Mouse (Mus musculus): Measurements from ENCODE around the gene Ptprr. TPM values are rescaled to one million over a fixed set of nuclear protein-coding genes. Genes with fewer than 3 reads are reported as not detected.

The Ptprr gene
- total and polyA plus RNA-seq, 2 experiments from 2014 or later = 23.8 to 25.1 TPM

DNA sequence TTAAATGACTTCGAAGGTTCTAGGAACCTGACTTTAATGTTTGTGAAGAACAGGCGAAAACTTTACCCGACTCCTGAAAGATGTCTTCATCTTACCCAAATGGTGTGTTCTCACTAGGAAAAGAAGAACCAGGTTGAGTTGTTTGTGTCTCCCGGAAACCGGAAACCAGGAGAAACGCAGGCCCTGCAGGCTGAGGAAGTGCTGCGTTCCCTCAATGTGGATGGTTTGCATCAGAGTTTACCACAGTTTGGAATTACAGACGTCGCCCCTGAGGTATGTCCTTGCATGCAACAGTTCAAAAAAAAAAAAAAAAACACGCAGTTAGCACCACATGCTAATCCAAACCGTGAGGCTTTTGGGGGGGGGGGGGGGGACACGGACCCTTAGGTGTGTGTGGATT, 144.3 kb downstream of the Ptprr start:
- H3K4me1 ChIP-seq (ENCODE audit: insufficient read depth, low read length) = no peaks in the 10 kb centered on the region
- DNase-seq (ENCODE audit: low spot score) (no peak), ATAC-seq (ENCODE audit: low FRiP score) (no peak)
- no peaks in the 10 kb centered on the region for H3K36me3 ChIP-seq (ENCODE audit: insufficient read depth, low read length)
- no peak overlapping the region for H3K27ac ChIP-seq (ENCODE audit: low read depth, low read length)
- H3K4me3 ChIP-seq (ENCODE audit: low read depth, low read length) = no peak overlapping the region
- 89% methylated on average over 11 of the region's 12 CpGs for WGBS
- H3K27me3 ChIP-seq (ENCODE audit: insufficient read depth, low read length) = no peaks in the 10 kb centered on the region
- TF ChIP-seq CTCF (IDR thresholded peaks at IDR 0.05) = no peak
- no peak overlapping the region for H3K9ac ChIP-seq (replicated peaks; ENCODE audit: low read length, poor library complexity, severe bottlenecking)
- no peak overlapping the region for H3K4me2 ChIP-seq (ENCODE audit: low read depth, low read length, poor library complexity, severe bottlenecking)
- no peaks in the 10 kb centered on the region for H3K9me3 ChIP-seq (ENCODE audit: low read length)

DNA sequence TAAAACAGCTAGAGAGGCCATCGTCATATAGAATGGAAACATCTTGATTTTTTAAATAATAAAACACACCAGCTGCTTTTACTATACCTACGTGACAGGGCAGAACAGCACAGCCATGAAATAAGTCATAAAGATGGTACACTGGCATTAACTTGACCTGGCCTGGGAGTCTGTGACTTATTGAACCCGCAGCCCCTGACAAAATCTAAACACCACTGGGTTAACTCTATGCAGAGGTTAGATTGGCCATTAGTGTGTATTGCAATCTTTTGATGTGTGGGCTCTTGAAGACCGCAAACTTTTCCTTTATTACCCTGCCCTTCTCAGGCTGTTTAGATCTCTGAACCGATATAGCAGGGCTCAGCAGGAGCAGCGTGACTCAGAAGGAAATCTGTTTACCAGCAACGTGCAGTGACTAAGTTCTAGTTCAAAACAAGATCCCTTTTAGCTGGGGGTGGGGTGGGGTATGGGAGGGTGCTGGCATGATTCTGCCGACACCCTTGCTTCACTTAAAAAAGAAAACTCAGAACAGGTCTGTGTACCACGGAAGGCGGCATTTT, 157.4 kb downstream of the Ptprr start:
- no peaks in the 10 kb centered on the region for H3K36me3 ChIP-seq (ENCODE audit: insufficient read depth, low read length)
- no peaks in the 10 kb centered on the region for H3K27me3 ChIP-seq (ENCODE audit: insufficient read depth, low read length)
- no peak overlapping the region for H3K27ac ChIP-seq (ENCODE audit: low read depth, low read length)
- ATAC-seq (ENCODE audit: low FRiP score) = no peak
- H3K9ac ChIP-seq (replicated peaks; ENCODE audit: low read length, poor library complexity, severe bottlenecking) = no peak overlapping the region
- no peak for DNase-seq (ENCODE audit: low spot score)
- H3K4me1 ChIP-seq (ENCODE audit: insufficient read depth, low read length) = no peaks in the 10 kb centered on the region
- no peak for TF ChIP-seq CTCF (IDR thresholded peaks at IDR 0.05)
- H3K9me3 ChIP-seq (ENCODE audit: low read length) = no peaks in the 10 kb centered on the region
- H3K4me2 ChIP-seq (ENCODE audit: low read depth, low read length, poor library complexity, severe bottlenecking) = no peak overlapping the region; the same call in 1 of the 2 replicates
- WGBS = 48% methylated on average over 10 of the region's 10 CpGs
- H3K4me3 ChIP-seq (ENCODE audit: low read depth, low read length) = no peak overlapping the region

DNA sequence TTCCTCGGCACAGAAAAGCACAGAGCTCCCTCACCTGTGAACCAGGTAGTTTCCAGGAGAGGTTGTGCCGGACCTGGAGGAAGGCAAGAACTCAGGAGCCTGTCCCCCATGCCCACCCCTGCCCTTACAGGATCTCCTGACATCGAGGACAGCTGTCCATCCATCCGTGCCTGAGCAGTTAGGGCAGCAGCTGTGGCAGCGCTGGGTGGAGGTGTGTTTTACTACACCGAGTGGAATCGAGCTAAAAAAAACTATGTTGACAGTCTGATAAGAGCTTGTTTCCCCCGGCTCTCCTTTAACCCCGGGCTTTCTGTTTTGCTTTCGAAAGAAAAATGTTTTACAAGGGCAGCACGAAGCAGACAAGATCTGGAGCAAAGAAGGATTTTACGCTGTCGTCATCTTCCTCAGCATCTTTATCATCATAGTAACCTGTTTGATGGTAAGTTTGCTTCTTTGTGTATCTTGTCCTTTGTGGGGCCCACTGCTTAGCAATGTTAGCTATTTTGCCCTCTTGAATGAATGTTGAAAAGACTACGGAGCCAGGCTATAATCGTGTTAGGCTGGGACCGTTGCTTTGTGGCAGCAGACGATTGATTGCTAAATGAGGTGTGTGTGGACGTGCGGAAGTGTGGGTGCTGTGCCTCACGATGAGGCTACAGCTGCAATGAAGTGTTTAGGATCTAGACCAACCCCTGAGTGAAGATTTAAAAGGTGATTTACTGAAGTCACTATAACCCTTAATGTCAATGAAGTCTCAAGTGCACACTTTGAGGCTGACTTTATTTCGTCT, 159.6 kb downstream of the Ptprr start:
- TF ChIP-seq CTCF (IDR thresholded peaks at IDR 0.05) = no peak
- ATAC-seq (ENCODE audit: low FRiP score) (no peak), DNase-seq (ENCODE audit: low spot score) (no peak)
- Histone ChIP-seq H3K4me1 (ENCODE audit: insufficient read depth, low read length) (no peaks in the 10 kb centered on the region), H3K4me3 (ENCODE audit: low read depth, low read length) (0 out of 2 replicates have a peak overlapping the region, but pooled peaks have one; percentile 12), H3K9ac (replicated peaks; ENCODE audit: low read length, poor library complexity, severe bottlenecking) (no peak overlapping the region), H3K27me3 (ENCODE audit: insufficient read depth, low read length) (no peaks in the 10 kb centered on the region), H3K9me3 (ENCODE audit: low read length) (no peaks in the 10 kb centered on the region), H3K27ac (ENCODE audit: low read depth, low read length) (no peak overlapping the region), H3K36me3 (ENCODE audit: insufficient read depth, low read length) (no peaks in the 10 kb centered on the region), H3K4me2 (ENCODE audit: low read depth, low read length, poor library complexity, severe bottlenecking) (peak overlapping the region; percentile 33; the same call in 1 of the 2 replicates)
- WGBS = 40% methylated on average over 21 of the region's 21 CpGs

DNA sequence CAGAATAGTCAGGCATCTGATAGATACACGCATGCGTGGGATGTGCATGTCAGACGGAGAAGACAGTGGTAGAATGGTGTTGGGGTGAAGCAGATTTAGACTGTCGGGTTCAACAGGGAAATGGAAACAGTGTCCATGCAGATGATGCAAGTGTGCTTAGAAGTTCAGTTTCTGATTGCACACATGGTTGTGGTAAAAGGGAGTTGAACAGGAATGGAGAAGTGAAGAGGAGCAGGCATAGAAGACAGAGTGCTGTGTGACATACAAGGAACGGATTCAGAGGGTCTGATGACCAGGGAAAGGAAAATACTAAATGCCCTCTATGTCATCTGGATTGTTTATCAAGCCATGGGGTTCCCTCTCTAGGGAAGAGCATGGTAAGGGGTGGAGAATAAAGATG, 163.2 kb downstream of the Ptprr start:
- H3K4me1 ChIP-seq (ENCODE audit: insufficient read depth, low read length) = no peaks in the 10 kb centered on the region
- ATAC-seq (ENCODE audit: low FRiP score) (no peak), DNase-seq (ENCODE audit: low spot score) (no peak)
- no peak overlapping the region for H3K9ac ChIP-seq (replicated peaks; ENCODE audit: low read length, poor library complexity, severe bottlenecking)
- H3K27me3 ChIP-seq (ENCODE audit: insufficient read depth, low read length) = no peaks in the 10 kb centered on the region
- WGBS = 90% methylated on average over 5 of the region's 5 CpGs
- H3K9me3 ChIP-seq (ENCODE audit: low read length) = no peaks in the 10 kb centered on the region
- no peaks in the 10 kb centered on the region for H3K36me3 ChIP-seq (ENCODE audit: insufficient read depth, low read length)
- TF ChIP-seq CTCF (IDR thresholded peaks at IDR 0.05) = no peak
- no peak overlapping the region for H3K27ac ChIP-seq (ENCODE audit: low read depth, low read length)
- no peak overlapping the region for H3K4me2 ChIP-seq (ENCODE audit: low read depth, low read length, poor library complexity, severe bottlenecking)
- H3K4me3 ChIP-seq (ENCODE audit: low read depth, low read length) = no peak overlapping the region

DNA sequence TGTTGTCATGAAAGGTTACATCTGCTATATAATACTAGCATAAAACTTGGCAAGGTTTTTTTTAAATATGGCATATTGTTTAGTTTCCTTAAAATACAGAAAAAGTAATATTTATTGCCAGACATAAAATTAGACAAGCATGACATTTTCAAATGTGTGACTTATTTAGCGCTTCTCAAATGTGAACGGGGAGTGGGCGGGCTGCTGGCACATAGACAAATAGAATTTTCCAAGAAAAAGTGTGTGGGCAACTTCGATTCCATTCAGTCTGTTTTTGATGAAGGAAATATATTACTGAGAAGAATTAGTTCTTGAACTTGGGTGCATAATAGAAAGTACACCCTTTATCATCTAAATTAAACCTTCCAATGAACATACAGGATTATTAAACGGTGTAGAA, 164.2 kb downstream of the Ptprr start:
- ATAC-seq (ENCODE audit: low FRiP score) (no peak), DNase-seq (ENCODE audit: low spot score) (no peak)
- no peak for TF ChIP-seq CTCF (IDR thresholded peaks at IDR 0.05)
- 88% methylated on average over 5 of the region's 5 CpGs for WGBS
- Histone ChIP-seq H3K9me3 (ENCODE audit: low read length) (no peaks in the 10 kb centered on the region), H3K4me3 (ENCODE audit: low read depth, low read length) (no peak overlapping the region), H3K4me1 (ENCODE audit: insufficient read depth, low read length) (no peaks in the 10 kb centered on the region), H3K27ac (ENCODE audit: low read depth, low read length) (no peak overlapping the region), H3K9ac (replicated peaks; ENCODE audit: low read length, poor library complexity, severe bottlenecking) (no peak overlapping the region), H3K36me3 (ENCODE audit: insufficient read depth, low read length) (no peaks in the 10 kb centered on the region), H3K4me2 (ENCODE audit: low read depth, low read length, poor library complexity, severe bottlenecking) (no peak overlapping the region), H3K27me3 (ENCODE audit: insufficient read depth, low read length) (no peaks in the 10 kb centered on the region)

DNA sequence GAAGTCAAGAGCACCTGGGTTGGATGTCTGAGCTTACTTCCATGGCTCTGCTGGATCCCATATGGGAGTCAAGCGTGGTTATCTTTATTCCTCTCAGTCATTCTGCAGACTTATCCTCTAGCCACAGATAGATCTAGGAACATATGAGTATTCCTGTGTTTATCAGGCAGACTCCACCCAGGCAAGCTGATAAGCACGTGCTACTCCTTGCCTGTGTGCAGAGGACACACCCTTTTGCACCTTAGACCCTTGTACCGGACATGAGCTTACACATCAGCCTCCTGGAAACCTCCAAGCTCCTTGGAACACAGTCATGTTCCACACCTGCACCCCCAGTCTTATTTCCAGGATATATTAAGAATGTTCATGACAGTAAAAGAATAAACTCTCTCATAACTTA, 165.2 kb downstream of the Ptprr start:
- Histone ChIP-seq H3K36me3 (ENCODE audit: insufficient read depth, low read length) (no peaks in the 10 kb centered on the region), H3K4me1 (ENCODE audit: insufficient read depth, low read length) (no peaks in the 10 kb centered on the region), H3K9ac (replicated peaks; ENCODE audit: low read length, poor library complexity, severe bottlenecking) (no peak overlapping the region), H3K27ac (ENCODE audit: low read depth, low read length) (no peak overlapping the region), H3K4me2 (ENCODE audit: low read depth, low read length, poor library complexity, severe bottlenecking) (no peak overlapping the region), H3K4me3 (ENCODE audit: low read depth, low read length) (no peak overlapping the region), H3K27me3 (ENCODE audit: insufficient read depth, low read length) (no peaks in the 10 kb centered on the region), H3K9me3 (ENCODE audit: low read length) (no peaks in the 10 kb centered on the region)
- no peak for TF ChIP-seq CTCF (IDR thresholded peaks at IDR 0.05)
- no peak for DNase-seq (ENCODE audit: low spot score)
- no peak for ATAC-seq (ENCODE audit: low FRiP score)
- whole genome bisulfite sequencing = 79% methylated on average over 3 of the region's 3 CpGs

Data from midbrain, postnatal 0 days (tissue).